Mouse (Mus musculus): ENCODE measurements around the gene Paf1. TPM values are rescaled to one million over a fixed set of nuclear protein-coding genes. Genes with fewer than 3 reads are reported as not detected.

The Paf1 gene
- polyA plus RNA-seq, 1 experiment from 2014 or later = 60.2 TPM

DNA sequence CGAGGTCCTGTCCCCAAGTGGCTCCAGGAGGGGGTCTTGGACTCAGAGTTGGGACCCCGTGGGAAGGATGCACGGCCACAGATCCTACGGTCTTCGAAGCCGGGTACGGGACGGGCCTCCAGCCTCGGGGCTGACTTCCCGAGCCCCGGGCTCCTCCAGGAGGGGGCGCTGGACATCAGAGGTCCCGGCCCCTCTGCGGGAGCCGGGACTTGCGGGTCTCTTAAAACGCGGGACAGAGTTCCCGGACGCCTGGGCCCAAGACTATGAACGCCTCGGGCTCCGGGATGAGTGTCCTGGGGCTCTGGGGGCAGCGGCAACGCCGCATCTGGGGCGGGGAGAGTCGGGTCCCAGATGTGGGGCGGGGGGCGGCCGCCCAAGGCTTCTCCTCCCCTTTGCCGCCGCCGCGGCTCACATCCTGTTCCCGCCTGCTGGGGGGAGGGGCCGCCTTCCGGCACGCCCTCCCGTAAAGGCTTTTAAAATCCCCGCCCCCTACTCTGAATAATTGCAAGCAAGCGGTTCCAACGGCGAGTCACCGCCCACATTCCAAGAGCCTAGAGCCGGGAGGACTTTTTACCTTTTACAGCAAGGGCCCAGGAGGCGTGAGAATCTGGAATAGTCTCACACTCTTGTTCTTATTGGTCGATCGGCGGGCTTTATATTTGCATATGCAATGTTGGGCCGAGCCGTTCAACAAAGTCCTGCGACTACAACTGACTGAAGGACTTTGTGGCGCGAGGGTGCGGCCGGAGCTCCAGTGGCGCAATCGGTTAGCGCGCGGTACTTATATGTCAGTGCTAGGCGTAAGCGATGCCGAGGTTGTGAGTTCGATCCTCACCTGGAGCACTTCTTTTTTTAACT, 20.3 kb upstream of the Paf1 start, which contains the start of gene Plekhg2:
TSS of gene Plekhg2 (minus strand) at position 349 of the 858 bp plus-strand sequence.
- Histone ChIP-seq H3K9me3 (replicated peaks; ENCODE audit: low read length) (no peaks in the 10 kb centered on the region), H3K4me3 (replicated peaks; ENCODE audit: low read depth, low read length) (peak within 1 kb of the TSS; percentile 83), H3K27me3 (ENCODE audit: insufficient read depth, low read length) (no peaks in the 10 kb centered on the region), H3K9ac (ENCODE audit: low read depth, low read length) (peak within 1 kb of the TSS; percentile 91), H3K36me3 (ENCODE audit: insufficient read depth, low read length) (peaks cover 17% of the 10 kb centered on the region), H3K27ac (peak within 1 kb of the TSS; percentile 95), H3K4me2 (ENCODE audit: low read length) (peak within 1 kb of the TSS; percentile 74), H3K4me1 (replicated peaks; ENCODE audit: insufficient read depth, low read length) (peaks cover 17% of the 10 kb centered on the region; the same call in 1 of the 2 replicates)
- peak; percentile 89 for ATAC-seq (replicated peaks; ENCODE audit: low FRiP score, low read depth)
- peak; percentile 100 for DNase-seq (ENCODE audit: low spot score)
- under 1% methylated on average over 53 of the region's 66 CpGs for WGBS
- TF ChIP-seq CTCF (IDR thresholded peaks at IDR 0.05; ENCODE audit: low read depth) = peak; percentile 70

GRCm38 (mm10) chr7:28373131-28373581, 19.6 kb upstream of the Paf1 start:
- Histone ChIP-seq H3K9ac (ENCODE audit: low read depth, low read length) (no peak overlapping the region), H3K9me3 (replicated peaks; ENCODE audit: low read length) (no peaks in the 10 kb centered on the region), H3K4me3 (replicated peaks; ENCODE audit: low read depth, low read length) (peak overlapping the region; percentile 83; the same call in 1 of the 2 replicates), H3K36me3 (ENCODE audit: insufficient read depth, low read length) (peaks cover 14% of the 10 kb centered on the region), H3K4me2 (ENCODE audit: low read length) (peak overlapping the region; percentile 49), H3K27me3 (ENCODE audit: insufficient read depth, low read length) (no peaks in the 10 kb centered on the region), H3K4me1 (replicated peaks; ENCODE audit: insufficient read depth, low read length) (peaks cover 22% of the 10 kb centered on the region; the same call in 1 of the 2 replicates), H3K27ac (peak overlapping the region; percentile 83)
- DNase-seq (ENCODE audit: low spot score) = peak; percentile 95
- no peak; the same call in 1 of the 2 replicates for ATAC-seq (replicated peaks; ENCODE audit: low FRiP score, low read depth)
- 2% methylated on average over 9 of the region's 9 CpGs for WGBS
- TF ChIP-seq CTCF (IDR thresholded peaks at IDR 0.05; ENCODE audit: low read depth) = peak; percentile 86

DNA sequence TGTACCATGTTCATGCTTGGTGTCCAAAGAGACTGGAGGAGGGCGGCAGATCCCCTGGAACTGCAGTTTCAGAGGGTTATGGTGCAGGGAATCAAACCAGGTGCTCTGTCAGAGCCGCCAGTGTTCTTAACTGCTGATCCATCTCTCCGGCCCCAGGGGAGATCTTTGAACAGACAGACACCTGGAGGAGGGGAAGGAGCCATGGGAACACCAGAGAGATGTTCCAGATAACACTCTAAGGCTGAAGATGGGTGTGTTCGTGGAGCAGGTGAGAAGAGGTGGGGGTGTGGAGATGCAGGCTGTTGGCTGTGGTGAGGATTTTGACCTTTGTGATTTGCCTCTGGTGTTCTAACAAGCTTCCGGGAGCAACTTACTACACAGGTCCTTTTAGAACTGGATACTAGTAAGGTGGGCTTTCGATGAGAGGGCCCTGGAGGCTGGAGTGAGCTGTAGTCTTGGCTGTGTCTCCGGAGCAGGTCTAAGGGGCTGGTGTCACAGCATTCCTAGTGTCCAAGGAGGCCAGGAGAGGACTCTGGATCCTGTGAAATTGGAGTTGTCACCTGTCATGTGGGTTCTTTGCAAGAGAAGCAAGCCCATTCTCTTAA, 18.8 kb upstream of the Paf1 start:
- Histone ChIP-seq H3K9ac (ENCODE audit: low read depth, low read length) (no peak overlapping the region), H3K27me3 (ENCODE audit: insufficient read depth, low read length) (no peaks in the 10 kb centered on the region), H3K9me3 (replicated peaks; ENCODE audit: low read length) (no peaks in the 10 kb centered on the region), H3K4me3 (replicated peaks; ENCODE audit: low read depth, low read length) (no peak overlapping the region), H3K36me3 (ENCODE audit: insufficient read depth, low read length) (peaks cover 8% of the 10 kb centered on the region; the same call in 1 of the 2 replicates), H3K4me2 (ENCODE audit: low read length) (no peak overlapping the region), H3K27ac (peak overlapping the region; percentile 98), H3K4me1 (replicated peaks; ENCODE audit: insufficient read depth, low read length) (peaks cover 22% of the 10 kb centered on the region; the same call in 1 of the 2 replicates)
- WGBS = 74% methylated on average over 7 of the region's 7 CpGs
- no peak for TF ChIP-seq CTCF (IDR thresholded peaks at IDR 0.05; ENCODE audit: low read depth)
- DNase-seq (ENCODE audit: low spot score) (no peak), ATAC-seq (replicated peaks; ENCODE audit: low FRiP score, low read depth) (no peak)

GRCm38 (mm10) chr7:28374647-28375046, 18.1 kb upstream of the Paf1 start:
- peak overlapping the region; percentile 98 for H3K27ac ChIP-seq
- no peaks in the 10 kb centered on the region for H3K27me3 ChIP-seq (ENCODE audit: insufficient read depth, low read length)
- H3K9me3 ChIP-seq (replicated peaks; ENCODE audit: low read length) = no peaks in the 10 kb centered on the region
- H3K4me3 ChIP-seq (replicated peaks; ENCODE audit: low read depth, low read length) = 0 out of 2 replicates have a peak overlapping the region, but pooled peaks have one; percentile 79
- H3K4me1 ChIP-seq (replicated peaks; ENCODE audit: insufficient read depth, low read length) = peaks cover 22% of the 10 kb centered on the region; the same call in 1 of the 2 replicates
- no peak for TF ChIP-seq CTCF (IDR thresholded peaks at IDR 0.05; ENCODE audit: low read depth)
- DNase-seq (ENCODE audit: low spot score) (no peak), ATAC-seq (replicated peaks; ENCODE audit: low FRiP score, low read depth) (no peak)
- H3K4me2 ChIP-seq (ENCODE audit: low read length) = 0 out of 2 replicates have a peak overlapping the region, but pooled peaks have one; percentile 95
- H3K36me3 ChIP-seq (ENCODE audit: insufficient read depth, low read length) = peaks cover 8% of the 10 kb centered on the region; the same call in 1 of the 2 replicates
- no peak overlapping the region; the same call in 1 of the 2 replicates for H3K9ac ChIP-seq (ENCODE audit: low read depth, low read length)
- 68% methylated on average over 10 of the region's 10 CpGs for WGBS

DNA sequence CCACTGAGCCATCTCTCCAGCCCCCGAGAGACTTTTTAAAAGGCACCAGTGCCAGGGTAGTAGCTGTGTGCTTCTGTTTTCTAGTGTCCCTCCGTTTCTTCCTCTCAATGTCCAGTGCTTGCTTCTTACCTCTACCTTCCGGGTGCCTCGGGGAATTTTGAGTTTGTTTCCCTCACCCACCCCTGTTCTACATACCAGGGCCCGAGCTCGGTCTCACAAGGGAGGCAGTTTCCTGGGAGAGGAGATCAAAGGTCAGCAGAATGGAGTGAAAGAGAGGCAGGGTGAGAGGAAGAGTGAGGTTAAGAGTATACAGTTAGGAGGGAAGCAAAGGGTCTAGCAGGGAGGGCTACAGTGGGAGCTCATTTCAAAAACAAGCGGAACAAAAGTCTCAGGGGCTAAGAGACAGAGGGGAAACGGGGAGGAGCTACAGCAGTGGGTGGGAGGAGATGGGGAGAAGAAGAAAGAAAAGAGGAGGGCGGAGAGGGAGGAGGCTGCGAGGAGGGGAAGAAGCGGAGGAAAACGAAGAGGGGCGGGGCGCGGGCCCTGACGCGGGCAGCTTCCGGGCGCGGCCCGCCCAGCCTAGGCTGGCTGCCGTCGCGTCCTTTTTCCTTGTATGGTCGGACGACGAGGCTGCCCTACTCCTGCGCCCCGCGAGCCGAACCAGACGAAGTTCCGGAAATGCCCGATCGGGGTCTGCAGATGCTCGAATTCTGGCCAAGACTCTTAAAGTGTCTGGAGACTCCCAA, 17.4 kb upstream of the Paf1 start:
- under 1% methylated on average over 31 of the region's 36 CpGs for WGBS
- no peak; the same call in 1 of the 2 replicates for TF ChIP-seq CTCF (IDR thresholded peaks at IDR 0.05; ENCODE audit: low read depth)
- Histone ChIP-seq H3K4me1 (replicated peaks; ENCODE audit: insufficient read depth, low read length) (peaks cover 18% of the 10 kb centered on the region), H3K27ac (peak overlapping the region; percentile 98), H3K27me3 (ENCODE audit: insufficient read depth, low read length) (no peaks in the 10 kb centered on the region), H3K9ac (ENCODE audit: low read depth, low read length) (peak overlapping the region; percentile 56), H3K36me3 (ENCODE audit: insufficient read depth, low read length) (peaks cover 8% of the 10 kb centered on the region; the same call in 1 of the 2 replicates), H3K4me3 (replicated peaks; ENCODE audit: low read depth, low read length) (peak overlapping the region; percentile 79), H3K9me3 (replicated peaks; ENCODE audit: low read length) (no peaks in the 10 kb centered on the region), H3K4me2 (ENCODE audit: low read length) (peak overlapping the region; percentile 95)
- ATAC-seq (replicated peaks; ENCODE audit: low FRiP score, low read depth) (peak; percentile 33), DNase-seq (ENCODE audit: low spot score) (peak; percentile 99)
